Mouse (Mus musculus) forebrain, embryonic 10.5 days (tissue): ENCODE data around the gene Fancg. TPM values are rescaled to one million over a fixed set of nuclear protein-coding genes. Genes with fewer than 3 reads are reported as not detected.

Experiments
- polyA plus RNA-seq: library from polyadenylated mRNA; unstranded; fragments of >200 nt; fragmentation: Nextera tagmentation; extraction: Ambion mirVana; gene quantifications from 2 replicates; pipeline ENCODE4 v1.2.1, GENCODE M21; 2016

Fancg gene
- polyA plus RNA-seq, 1 experiment from 2014 or later: 23.1 TPM

Other genes starting within 250 kb of the Fancg start
- gene Ccl21a, start 236.5 kb downstream of the Fancg start, polyA plus RNA-seq: 0.32 TPM in 1 of 2 replicates, not detected in the other
- 0.07 TPM in 1 of 2 replicates, not detected in the other for gene Fam205a1, start 156.6 kb downstream of the Fancg start, polyA plus RNA-seq
- 0.27 and 0.37 TPM in 2 replicates for gene Gm12394, start 153.7 kb downstream of the Fancg start, polyA plus RNA-seq
- gene Fam205c, start 136.3 kb downstream of the Fancg start, polyA plus RNA-seq: 0.18 and 0.53 TPM in 2 replicates
- 0.33 and 0.51 TPM in 2 replicates for gene Phf24, start 93.8 kb downstream of the Fancg start, polyA plus RNA-seq
- 11.5 and 16.2 TPM in 2 replicates for gene Dnajb5, start 60.7 kb downstream of the Fancg start, polyA plus RNA-seq
- 0.27 and 0.52 TPM in 2 replicates for gene 1700022I11Rik, start 40.9 kb downstream of the Fancg start, polyA plus RNA-seq
- 655 and 667 TPM in 2 replicates for gene Vcp, start 10.0 kb downstream of the Fancg start, polyA plus RNA-seq
- gene Pigo, start 15.3 kb upstream of the Fancg start, polyA plus RNA-seq: 22.2 and 24.4 TPM in 2 replicates
- gene Stoml2, start 21.2 kb upstream of the Fancg start, polyA plus RNA-seq: 496 and 515 TPM in 2 replicates
- gene Fam214b, start 35.7 kb upstream of the Fancg start, polyA plus RNA-seq: 19.8 and 20.3 TPM in 2 replicates
- gene Unc13b, start 48.4 kb upstream of the Fancg start, polyA plus RNA-seq: 10.7 and 11.6 TPM in 2 replicates